Mouse (Mus musculus) heart, embryonic 15.5 days (tissue): ENCODE results near the gene Fars2. TPM values are rescaled to one million over a fixed set of nuclear protein-coding genes. Genes with fewer than 3 reads are reported as not detected.
A peak's percentile ranks its signal among the peaks of the same experiment; 100 is the strongest.

Source experiments
- ATAC-seq: fragments of 200-750 bp; cut with Nextera tagmentation; replicated peaks from 2 replicates; pipeline ENCODE4 v1.8.0; 2017; ENCODE audit warnings: low read depth, moderate TSS enrichment; ENCODE audit not compliant: insufficient number of reproducible peaks, insufficient read depth, low FRiP score
- H3K27ac ChIP-seq: fragments of 300-500 bp; sonication (generic); 2 replicates; pipeline ENCODE4 v1.5.1; 2015; ENCODE audit warnings: mild to moderate bottlenecking, inconsistent platforms
- H3K27me3 ChIP-seq: fragments of 300-500 bp; sonication (generic); 2 replicates; pipeline ENCODE4 v1.6.1; 2015; ENCODE audit warnings: inconsistent platforms
- H3K36me3 ChIP-seq: fragments of 300-500 bp; sonication (generic); 2 replicates; pipeline ENCODE4 v1.6.1; 2015; ENCODE audit warnings: mild to moderate bottlenecking, inconsistent platforms
- H3K4me1 ChIP-seq: fragments of 300-500 bp; sonication (generic); replicated peaks from 2 replicates; pipeline ENCODE4 v1.6.1; 2015; ENCODE audit warnings: inconsistent platforms
- H3K4me2 ChIP-seq: fragments of 300-500 bp; sonication (generic); 2 replicates; pipeline ENCODE4 v1.6.1; 2015; ENCODE audit warnings: inconsistent platforms, mild to moderate bottlenecking, moderate library complexity
- H3K4me3 ChIP-seq: fragments of 300-500 bp; sonication (generic); 2 replicates; pipeline ENCODE4 v1.5.1; 2015; ENCODE audit warnings: mild to moderate bottlenecking, inconsistent platforms
- H3K9ac ChIP-seq: fragments of 300-500 bp; sonication (generic); 2 replicates; pipeline ENCODE4 v1.6.1; 2015; ENCODE audit warnings: mild to moderate bottlenecking, inconsistent platforms
- H3K9me3 ChIP-seq: fragments of 300-500 bp; sonication (generic); replicated peaks from 2 replicates; pipeline ENCODE4 v1.6.1; 2016; ENCODE audit warnings: inconsistent platforms
- WGBS: fragments of 180-500 bp; shearing (Covaris S2); methylation state at CpG from one replicate; pipeline ENCODE4 v1.1.7; 2015; ENCODE audit warnings: mixed read lengths; 5-methylcytosine and 5-hydroxymethylcytosine counted together
- polyA plus RNA-seq: library from polyadenylated mRNA; unstranded; fragments of >200 nt; fragmentation: Nextera tagmentation; extraction: Ambion mirVana; gene quantifications from 2 replicates; pipeline ENCODE4 v1.2.1, GENCODE M21; 2015

Gene Fars2
- polyA plus RNA-seq, 1 experiment from 2014 or later, result 57.1 TPM

GRCm38 (mm10) chr13:36222721-36223120, 105.5 kb downstream of the Fars2 start:
- Histone ChIP-seq H3K4me1 (no peaks in the 10 kb centered on the region), H3K27me3 (no peaks in the 10 kb centered on the region), H3K4me3 (no peak overlapping the region), H3K36me3 (no peaks in the 10 kb centered on the region), H3K4me2 (no peak overlapping the region), H3K27ac (no peak overlapping the region), H3K9ac (no peak overlapping the region), H3K9me3 (no peaks in the 10 kb centered on the region)
- ATAC-seq, result no peak

DNA sequence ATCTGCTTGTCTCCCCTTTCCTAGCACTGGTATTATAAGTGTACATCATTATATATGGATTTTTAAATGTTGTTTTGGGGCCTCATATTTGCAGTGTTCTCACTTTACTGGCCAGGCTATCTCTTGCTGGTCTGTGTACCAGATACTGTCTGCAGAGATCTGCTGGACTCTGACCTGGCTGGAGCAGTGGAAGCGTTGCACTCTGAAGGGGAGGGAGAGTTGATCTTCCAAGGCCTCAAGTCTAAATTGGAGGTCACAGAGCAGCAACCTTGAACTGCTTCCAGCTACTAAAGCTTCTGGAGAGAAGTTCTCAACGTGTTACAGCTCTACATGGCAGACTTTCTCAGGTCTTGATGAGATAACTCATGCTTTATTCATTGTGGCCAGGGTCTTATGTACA, 107.2 kb downstream of the Fars2 start:
- 39% methylated on average over 2 of the region's 2 CpGs for WGBS
- no peaks in the 10 kb centered on the region for H3K36me3 ChIP-seq
- no peak overlapping the region for H3K4me3 ChIP-seq
- H3K27me3 ChIP-seq, result no peaks in the 10 kb centered on the region
- no peaks in the 10 kb centered on the region for H3K4me1 ChIP-seq
- H3K9ac ChIP-seq, result no peak overlapping the region
- H3K4me2 ChIP-seq, result no peak overlapping the region
- no peak for ATAC-seq
- no peak overlapping the region for H3K27ac ChIP-seq
- H3K9me3 ChIP-seq, result no peaks in the 10 kb centered on the region

GRCm38 (mm10) chr13:36242261-36242660, 125.0 kb downstream of the Fars2 start:
- Histone ChIP-seq H3K27ac (0 out of 2 replicates have a peak overlapping the region, but pooled peaks have one; percentile 11), H3K9me3 (no peaks in the 10 kb centered on the region), H3K9ac (no peak overlapping the region), H3K4me1 (peaks cover 18% of the 10 kb centered on the region), H3K4me2 (no peak overlapping the region), H3K36me3 (no peaks in the 10 kb centered on the region), H3K27me3 (no peaks in the 10 kb centered on the region), H3K4me3 (no peak overlapping the region)
- ATAC-seq, result no peak
- WGBS, result 19% methylated on average over 1 of the region's 1 CpGs

DNA sequence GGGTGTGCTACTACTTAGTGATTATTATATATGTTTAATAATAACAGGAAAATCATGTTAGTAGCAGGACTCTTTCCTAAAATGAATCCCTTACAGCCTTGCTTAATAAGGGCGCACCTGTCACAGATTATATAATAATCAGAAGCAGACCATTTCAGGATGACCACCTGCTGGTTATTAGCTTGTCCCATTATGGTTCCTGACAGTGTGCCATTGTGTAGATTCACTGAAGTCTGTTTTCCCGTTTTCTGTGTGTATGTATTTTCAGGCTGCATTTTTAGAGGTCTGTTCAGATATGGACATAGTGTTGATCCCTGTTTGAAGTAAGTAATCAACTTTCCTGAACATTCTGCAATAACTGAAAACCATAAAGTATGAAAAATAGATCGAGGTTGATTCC, 136.7 kb downstream of the Fars2 start:
- no peak overlapping the region for H3K4me2 ChIP-seq
- H3K4me1 ChIP-seq, result no peaks in the 10 kb centered on the region
- H3K9ac ChIP-seq, result no peak overlapping the region
- H3K4me3 ChIP-seq, result no peak overlapping the region
- H3K9me3 ChIP-seq, result no peaks in the 10 kb centered on the region
- no peak overlapping the region for H3K27ac ChIP-seq
- no peaks in the 10 kb centered on the region for H3K36me3 ChIP-seq
- WGBS, result 82% methylated on average over 3 of the region's 3 CpGs
- no peak for ATAC-seq
- H3K27me3 ChIP-seq, result no peaks in the 10 kb centered on the region

DNA sequence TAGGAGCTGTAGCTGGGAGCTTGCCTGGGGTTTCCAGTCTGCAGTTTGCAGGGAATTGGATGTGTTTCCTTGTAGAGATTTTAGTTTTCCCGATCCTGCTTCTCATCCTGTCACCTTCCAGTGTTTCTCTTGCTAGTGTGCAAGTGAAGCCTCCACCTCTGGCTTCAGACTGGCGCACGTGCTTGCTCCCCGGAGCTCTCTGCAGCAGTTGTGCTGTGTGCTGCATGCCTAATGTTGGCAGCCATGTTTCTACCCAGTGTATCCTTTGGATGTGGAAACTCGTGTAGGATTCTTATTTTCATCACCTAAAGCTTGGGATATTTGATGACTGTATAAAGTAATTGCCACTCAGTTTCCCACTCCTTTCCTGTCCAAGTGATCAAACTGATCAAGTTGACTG, 140.0 kb downstream of the Fars2 start:
- Histone ChIP-seq H3K9ac (no peak overlapping the region), H3K36me3 (no peaks in the 10 kb centered on the region), H3K4me2 (no peak overlapping the region), H3K27me3 (no peaks in the 10 kb centered on the region), H3K9me3 (no peaks in the 10 kb centered on the region), H3K4me3 (no peak overlapping the region), H3K4me1 (no peaks in the 10 kb centered on the region), H3K27ac (no peak overlapping the region)
- no peak for ATAC-seq
- WGBS, result 76% methylated on average over 5 of the region's 5 CpGs

DNA sequence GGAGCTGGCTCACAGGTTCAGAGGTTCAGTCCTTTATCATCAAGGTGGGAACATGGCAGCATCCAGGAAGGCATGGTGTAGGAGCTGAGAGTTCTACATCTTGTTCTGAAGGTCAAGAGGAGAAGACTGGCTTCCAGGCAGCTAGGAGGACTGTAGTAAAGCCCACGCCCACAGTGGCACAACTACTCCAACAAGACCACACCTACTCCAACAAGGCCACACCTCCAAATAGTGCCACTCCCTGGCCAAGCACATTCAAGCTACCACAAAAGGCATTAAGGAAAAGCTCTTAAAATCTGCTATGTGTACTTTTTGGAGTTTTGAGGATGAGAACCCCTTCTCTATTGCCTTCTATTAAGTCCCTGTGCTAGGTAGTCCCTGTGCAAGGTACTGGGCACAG, 142.5 kb downstream of the Fars2 start:
- Histone ChIP-seq H3K9me3 (no peaks in the 10 kb centered on the region), H3K4me3 (no peak overlapping the region)

DNA sequence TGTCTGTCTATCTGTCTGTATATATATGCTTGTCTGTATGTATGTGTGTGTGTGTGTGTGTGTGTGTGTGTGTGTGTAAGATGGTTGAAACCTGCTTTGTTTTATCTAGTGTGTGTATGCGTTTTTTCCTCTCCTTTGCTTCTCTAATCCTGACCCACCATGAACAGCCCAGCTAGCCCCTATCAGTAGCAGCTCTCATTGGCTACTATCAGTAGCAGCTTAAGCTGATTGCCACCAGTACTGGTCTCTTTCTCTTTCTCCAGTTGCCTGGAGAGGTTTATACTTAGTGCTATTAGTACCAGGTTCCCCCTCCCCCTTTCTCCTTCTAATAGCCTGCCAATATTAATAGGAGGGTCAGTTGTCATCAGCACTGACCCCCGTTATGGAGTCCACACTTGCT, 144.1 kb downstream of the Fars2 start:
- no peak overlapping the region for H3K4me2 ChIP-seq

More for the DNA sequence above, 142.5 kb downstream of the Fars2 start:
- Histone ChIP-seq H3K27me3 (no peaks in the 10 kb centered on the region), H3K4me1 (no peaks in the 10 kb centered on the region), H3K36me3 (no peaks in the 10 kb centered on the region), H3K9ac (no peak overlapping the region), H3K4me2 (no peak overlapping the region), H3K27ac (no peak overlapping the region)
- 74% methylated on average over 1 of the region's 1 CpGs for WGBS
- ATAC-seq, result no peak

DNA sequence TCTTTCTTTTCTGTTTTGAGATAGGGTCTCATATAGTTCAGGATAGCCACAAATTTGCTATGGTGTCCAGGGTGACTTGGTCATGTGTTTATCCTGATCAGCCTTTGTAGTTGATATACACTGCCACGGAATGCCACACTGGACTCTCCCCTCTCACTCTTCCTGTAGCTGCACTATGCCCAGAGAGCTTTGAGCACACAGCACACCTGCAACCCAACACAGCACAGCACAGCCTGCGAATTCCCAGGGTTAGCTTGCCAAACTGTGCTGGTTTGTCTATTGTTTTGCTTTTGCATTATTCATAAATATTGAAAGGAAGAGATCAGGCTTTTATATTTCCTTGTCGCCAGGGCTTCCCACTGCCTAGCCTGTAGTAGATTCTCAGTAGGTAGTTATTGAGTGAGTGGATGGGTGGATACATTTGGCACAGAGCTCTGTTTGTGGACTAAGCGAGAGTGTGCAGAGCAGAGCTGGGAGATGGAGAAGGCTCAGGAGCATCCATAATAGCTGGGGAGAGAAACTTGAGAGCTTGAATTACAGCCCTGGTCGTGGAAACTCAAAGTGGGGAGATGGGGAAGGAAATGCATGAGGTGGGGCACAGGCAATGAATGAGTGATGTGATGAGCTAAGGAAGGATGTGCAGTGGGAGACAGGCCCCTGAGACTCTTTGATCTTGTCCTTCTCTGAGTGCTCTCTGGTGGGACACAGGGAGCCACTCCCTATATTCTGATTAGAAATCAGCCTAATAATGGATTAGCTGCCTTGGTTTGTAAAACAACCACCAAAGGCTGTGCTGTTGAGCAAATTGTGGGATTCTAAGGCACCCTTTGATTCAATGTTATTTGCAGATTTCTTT, 146.3 kb downstream of the Fars2 start:
- Histone ChIP-seq H3K36me3 (no peaks in the 10 kb centered on the region), H3K9me3 (no peaks in the 10 kb centered on the region), H3K4me1 (no peaks in the 10 kb centered on the region), H3K4me2 (no peak overlapping the region), H3K27ac (no peak overlapping the region), H3K27me3 (no peaks in the 10 kb centered on the region), H3K9ac (no peak overlapping the region), H3K4me3 (no peak overlapping the region)
- WGBS, result 68% methylated on average over 5 of the region's 5 CpGs
- no peak for ATAC-seq

More for the DNA sequence above, 144.1 kb downstream of the Fars2 start:
- no peak for ATAC-seq
- WGBS, result 78% methylated on average over 2 of the region's 2 CpGs
- no peak overlapping the region for H3K4me3 ChIP-seq
- no peaks in the 10 kb centered on the region for H3K27me3 ChIP-seq
- H3K9me3 ChIP-seq, result no peaks in the 10 kb centered on the region
- no peak overlapping the region for H3K9ac ChIP-seq
- no peaks in the 10 kb centered on the region for H3K4me1 ChIP-seq
- H3K27ac ChIP-seq, result no peak overlapping the region
- H3K36me3 ChIP-seq, result no peaks in the 10 kb centered on the region

GRCm38 (mm10) chr13:36264391-36264790, 147.2 kb downstream of the Fars2 start:
- Histone ChIP-seq H3K4me3 (no peak overlapping the region), H3K36me3 (no peaks in the 10 kb centered on the region), H3K27ac (no peak overlapping the region), H3K9ac (no peak overlapping the region), H3K9me3 (no peaks in the 10 kb centered on the region), H3K4me2 (no peak overlapping the region), H3K27me3 (no peaks in the 10 kb centered on the region), H3K4me1 (no peaks in the 10 kb centered on the region)
- no peak for ATAC-seq
- 90% methylated on average over 5 of the region's 5 CpGs for WGBS

DNA sequence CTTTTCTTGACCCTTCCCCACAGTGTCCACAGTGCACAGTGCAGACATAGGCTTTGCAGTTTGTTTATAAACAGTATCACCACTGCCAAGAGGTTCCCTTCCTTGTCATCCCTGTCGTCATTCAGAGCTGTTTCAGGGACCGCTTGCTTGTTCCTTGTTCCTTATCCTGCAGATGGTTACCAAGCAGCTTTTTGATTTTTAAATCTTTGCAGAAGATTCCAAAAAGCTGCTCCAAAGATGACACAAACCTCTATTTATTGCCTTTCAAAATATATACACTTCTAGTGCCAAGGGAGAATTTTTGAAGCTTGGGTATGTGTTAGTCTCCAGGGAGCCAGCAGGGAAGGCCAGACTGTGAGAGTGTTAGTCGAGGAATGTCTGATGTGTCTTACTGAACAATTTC, 148.1 kb downstream of the Fars2 start:
- Histone ChIP-seq H3K27me3 (no peaks in the 10 kb centered on the region), H3K9me3 (no peaks in the 10 kb centered on the region), H3K4me3 (no peak overlapping the region), H3K4me1 (no peaks in the 10 kb centered on the region), H3K27ac (no peak overlapping the region), H3K4me2 (no peak overlapping the region), H3K9ac (no peak overlapping the region), H3K36me3 (no peaks in the 10 kb centered on the region)
- ATAC-seq, result no peak
- WGBS, result 54% methylated on average over 3 of the region's 3 CpGs

GRCm38 (mm10) chr13:36267399-36267798, 150.2 kb downstream of the Fars2 start:
- ATAC-seq, result no peak
- 80% methylated on average over 1 of the region's 1 CpGs for WGBS
- H3K27ac ChIP-seq, result no peak overlapping the region

GRCm38 (mm10) chr13:36270867-36271266, 153.7 kb downstream of the Fars2 start:
- H3K27me3 ChIP-seq, result no peaks in the 10 kb centered on the region
- H3K27ac ChIP-seq, result no peak overlapping the region
- no peaks in the 10 kb centered on the region for H3K9me3 ChIP-seq
- H3K36me3 ChIP-seq, result no peaks in the 10 kb centered on the region
- 86% methylated on average over 1 of the region's 1 CpGs for WGBS
- ATAC-seq, result no peak
- H3K4me1 ChIP-seq, result 0 out of 2 replicates have a peak, but pooled peaks cover 4% of the 10 kb centered on the region
- H3K4me2 ChIP-seq, result no peak overlapping the region
- no peak overlapping the region for H3K4me3 ChIP-seq
- no peak overlapping the region for H3K9ac ChIP-seq

More at GRCm38 (mm10) chr13:36267399-36267798, 150.2 kb downstream of the Fars2 start:
- Histone ChIP-seq H3K9me3 (no peaks in the 10 kb centered on the region), H3K4me2 (no peak overlapping the region), H3K27me3 (no peaks in the 10 kb centered on the region), H3K4me3 (no peak overlapping the region), H3K36me3 (no peaks in the 10 kb centered on the region), H3K4me1 (no peaks in the 10 kb centered on the region), H3K9ac (no peak overlapping the region)
